Mouse (Mus musculus): ENCODE data around the gene Stk32c.

- TF ChIP-seq CTCF (IDR thresholded peaks at IDR 0.05; ENCODE audit: extremely low read depth, insufficient read depth, insufficient read length, insufficient replicate concordance) (no peak), POLR2A (IDR thresholded peaks at IDR 0.05; ENCODE audit: low read depth, low read length) (no peak)
Measured at GRCm38 (mm10) chr7:139224725-139225124, 11.6 kb upstream of the Stk32c start.

All from spleen, adult 2 months (tissue).